Mouse (Mus musculus) liver, adult 2 months (tissue): Measurements from ENCODE around the gene Btbd2.

Experiments
- CTCF ChIP-seq: fragments of 200-500 bp; IDR thresholded peaks from 2 replicates; pipeline ENCODE4 v1.5.1; 2011; ENCODE audit warnings: low read depth, low read length, control low read depth
- POLR2A ChIP-seq: fragments of 200-500 bp; IDR thresholded peaks from 2 replicates; pipeline ENCODE4 v1.6.1; 2011; ENCODE audit warnings: low read length, control low read depth; ENCODE audit not compliant: insufficient read depth; ENCODE audit errors: extremely low read depth

DNA sequence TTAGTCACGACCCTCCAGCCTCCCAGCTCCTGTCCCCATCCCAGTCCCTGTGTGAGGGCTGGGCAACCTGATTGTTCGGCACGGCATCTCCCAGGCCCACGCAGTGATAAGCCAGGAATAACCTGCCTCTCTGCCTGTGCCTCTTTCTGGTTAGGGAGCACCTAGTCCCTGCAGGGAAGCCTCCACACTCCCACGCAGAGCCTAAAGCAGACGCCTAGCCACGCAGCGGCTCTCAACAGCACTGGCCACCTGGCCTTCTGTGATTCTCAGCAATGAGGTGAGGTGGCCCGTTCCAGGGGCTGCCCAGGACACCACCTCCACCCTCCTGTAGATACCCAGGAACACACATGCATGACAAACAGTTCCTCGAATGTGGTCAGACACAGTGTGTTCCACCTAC, 6.5 kb downstream of the Btbd2 start:
- TF ChIP-seq POLR2A (no peak), CTCF (no peak)
